Mouse (Mus musculus): ENCODE measurements at regions not wholly inside any gene's neighbourhood (a gene's known extent, or its start where the extent isn't known, plus 50 kb on each side); places are given as distances from the start of the nearest gene placed in this dataset.
A peak's percentile ranks its signal among the peaks of the same experiment; 100 is the strongest.

- no peak for DNase-seq (ENCODE audit: low read depth)
These were observed 56.1 kb downstream of the Foxi3 start for GRCm38 (mm10) chr6:71012436-71012822.

- DNase-seq (ENCODE audit: low read depth), result peak; percentile 14
These were observed 56.6 kb downstream of the Foxi3 start for GRCm38 (mm10) chr6:71012823-71013461.

GRCm38 (mm10) chr6:71016388-71016787, 60.1 kb downstream of the Foxi3 start:
- DNase-seq (ENCODE audit: low read depth), result no peak

- no peak for DNase-seq (ENCODE audit: low read depth)
These were observed 65.0 kb downstream of the Foxi3 start for GRCm38 (mm10) chr6:71021353-71021752.

GRCm38 (mm10) chr6:71025472-71025871, 69.1 kb downstream of the Foxi3 start:
- no peak for DNase-seq (ENCODE audit: low read depth)

- no peak for DNase-seq (ENCODE audit: low read depth)
These were observed 73.3 kb downstream of the Foxi3 start for GRCm38 (mm10) chr6:71029663-71030062.

GRCm38 (mm10) chr6:71030541-71030940, 74.2 kb downstream of the Foxi3 start:
- peak; percentile 44 for DNase-seq (ENCODE audit: low read depth)

- no peak for DNase-seq (ENCODE audit: low read depth)
These were observed 87.9 kb downstream of the Foxi3 start for GRCm38 (mm10) chr6:71044241-71044640.

- DNase-seq (ENCODE audit: low read depth), result no peak
These were observed 88.9 kb downstream of the Foxi3 start for GRCm38 (mm10) chr6:71045261-71045660.

GRCm38 (mm10) chr6:71048199-71049094, 92.1 kb downstream of the Foxi3 start:
- DNase-seq (ENCODE audit: low read depth), result peak; percentile 3

- DNase-seq (ENCODE audit: low read depth), result no peak
These were observed 93.9 kb downstream of the Foxi3 start for GRCm38 (mm10) chr6:71050248-71050647.

- DNase-seq (ENCODE audit: low read depth), result no peak
These were observed 93.5 kb downstream of the Thnsl2 start for GRCm38 (mm10) chr6:71050754-71051213.

- no peak for DNase-seq (ENCODE audit: low read depth)
These were observed 86.9 kb downstream of the Thnsl2 start for GRCm38 (mm10) chr6:71057209-71057858.

GRCm38 (mm10) chr6:71060116-71060515, 84.1 kb downstream of the Thnsl2 start:
- DNase-seq (ENCODE audit: low read depth), result no peak

- no peak for DNase-seq (ENCODE audit: low read depth)
These were observed 81.3 kb downstream of the Thnsl2 start for GRCm38 (mm10) chr6:71062980-71063379.

GRCm38 (mm10) chr6:71065428-71065827, 78.8 kb downstream of the Thnsl2 start:
- no peak for DNase-seq (ENCODE audit: low read depth)

GRCm38 (mm10) chr6:71069229-71069628, 75.0 kb downstream of the Thnsl2 start:
- DNase-seq (ENCODE audit: low read depth), result no peak

GRCm38 (mm10) chr6:71074789-71075191, 69.4 kb downstream of the Thnsl2 start:
- no peak for DNase-seq (ENCODE audit: low read depth)
